Mouse (Mus musculus) myocyte (in vitro differentiated cells): Measurements from ENCODE around the gene Cdrt4.

Experiments
- CEBPB ChIP-seq: IDR thresholded peaks from 2 replicates; pipeline ENCODE4 v1.6.1; 2011; ENCODE audit warnings: mild to moderate bottlenecking, moderate library complexity; ENCODE audit not compliant: poor library complexity, insufficient read depth, severe bottlenecking
- E2F4 ChIP-seq: IDR thresholded peaks from one replicate; pipeline ENCODE4 v1.6.1; 2011; ENCODE audit warnings: mild to moderate bottlenecking, control low read depth, moderate library complexity; ENCODE audit not compliant: insufficient read depth
- MAX ChIP-seq: IDR thresholded peaks from one replicate; pipeline ENCODE4 v1.6.1; 2011; ENCODE audit warnings: low read depth, mild to moderate bottlenecking, control low read depth
- POLR2A ChIP-seq: IDR thresholded peaks from one replicate; pipeline ENCODE4 v1.6.1; 2011; ENCODE audit warnings: low read depth, mild to moderate bottlenecking, control low read depth, moderate library complexity; ENCODE audit not compliant: insufficient read length
- TCF12 ChIP-seq: IDR thresholded peaks from one replicate; pipeline ENCODE4 v1.6.1; 2011; ENCODE audit warnings: mild to moderate bottlenecking, control low read depth; ENCODE audit not compliant: poor library complexity, insufficient read depth, severe bottlenecking
- USF1 ChIP-seq: IDR thresholded peaks from one replicate; pipeline ENCODE4 v1.6.1; 2011; ENCODE audit warnings: low read depth, mild to moderate bottlenecking, control low read depth, moderate library complexity

DNA sequence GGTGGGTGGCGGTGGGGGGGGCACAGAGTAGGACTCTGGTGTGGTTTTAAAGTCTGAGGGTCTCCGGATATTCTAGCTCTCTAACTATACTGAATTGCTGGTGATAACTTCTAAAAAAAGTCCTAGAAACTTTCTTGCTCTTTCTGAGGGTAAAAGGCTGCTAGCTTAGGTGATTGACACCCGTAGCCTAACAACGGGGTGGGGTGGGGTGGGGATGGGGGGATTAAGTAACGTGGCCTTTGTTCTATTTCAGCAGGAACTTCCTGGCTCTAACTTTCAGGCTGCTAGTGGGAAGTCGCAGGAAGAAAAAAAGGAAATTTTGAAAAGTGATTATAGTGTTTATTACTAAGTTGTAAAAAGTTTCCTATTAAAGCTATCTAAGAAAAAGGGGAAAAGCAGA lies 4.8 kb downstream of the Cdrt4 start:
- no peak for TF ChIP-seq USF1
- TF ChIP-seq MAX = no peak
- TF ChIP-seq POLR2A = no peak
- TF ChIP-seq TCF12 = no peak
- TF ChIP-seq E2F4 = no peak
- no peak for TF ChIP-seq CEBPB
